ENCODE assay signal across 8 mouse cellular contexts in genomic region chr17:36997033-36997735, GRCm38 (mm10). TPM values are rescaled to one million over a fixed set of nuclear protein-coding genes. Genes with fewer than 3 reads are reported as not detected.
A peak's percentile ranks its signal among the peaks of the same experiment; 100 is the strongest.
DNase-seq lines count a peak whose midpoint lies in the region; ATAC-seq and TF ChIP-seq lines count a peak whose summit lies in the region.
"Had no signal": no experiment of that assay in that cellular context is flagged by ENCODE, and none has a peak within 500 bp of the region (broad histone marks: within the 10 kb centered on the region; RNA-seq: fewer than 3 reads in every experiment).

No protein-coding gene starts in this region.

- H3K9ac ChIP-seq in forebrain, embryonic 14.5 days (ENCODE audit: low read length): no peak overlapping the region
- H3K9ac ChIP-seq in midbrain, embryonic 14.5 days (replicated peaks; ENCODE audit: low read length): no peak overlapping the region
- H3K9ac ChIP-seq in stomach, embryonic 14.5 days (replicated peaks; ENCODE audit: low read depth, low read length): no peak overlapping the region

- H3K4me2 ChIP-seq in forebrain, embryonic 14.5 days (ENCODE audit: low read length): no peak overlapping the region
- H3K4me2 ChIP-seq in midbrain, embryonic 14.5 days (ENCODE audit: low read length): no peak overlapping the region
- no peak overlapping the region for H3K4me2 ChIP-seq in stomach, embryonic 14.5 days (replicated peaks; ENCODE audit: low read depth, low read length)

- H3K4me1 ChIP-seq in bone marrow macrophage, adult 2 months (ENCODE audit: control insufficient read depth, insufficient read depth, low read length): peaks cover 3% of the 10 kb centered on the region
- no peaks in the 10 kb centered on the region for H3K4me1 ChIP-seq in forebrain, embryonic 14.5 days (ENCODE audit: control insufficient read depth, insufficient read depth, low read length)
- no peaks in the 10 kb centered on the region for H3K4me1 ChIP-seq in midbrain, embryonic 14.5 days (ENCODE audit: control insufficient read depth, insufficient read depth, low read length)
- no peaks in the 10 kb centered on the region for H3K4me1 ChIP-seq in stomach, embryonic 14.5 days (ENCODE audit: control insufficient read depth, insufficient read depth, low read length)

- 0 out of 2 replicates have a peak, but pooled peaks have one; percentile 37 for ATAC-seq in forebrain, embryonic 14.5 days
- ATAC-seq in midbrain, embryonic 14.5 days (ENCODE audit: low FRiP score, low TSS enrichment): no peak
- 0 out of 2 replicates have a peak, but pooled peaks have one; percentile 18 for ATAC-seq in stomach, embryonic 14.5 days (ENCODE audit: insufficient number of reproducible peaks, insufficient read depth, low FRiP score, low read depth)

- no peak overlapping the region for H3K27ac ChIP-seq in bone marrow macrophage, adult 2 months (ENCODE audit: insufficient read depth, low read depth, low read length)
- no peak overlapping the region for H3K27ac ChIP-seq in forebrain, embryonic 14.5 days (ENCODE audit: low read depth, low read length)
- no peak overlapping the region for H3K27ac ChIP-seq in midbrain, embryonic 14.5 days (replicated peaks; ENCODE audit: low read depth, low read length)
- no peak overlapping the region for H3K27ac ChIP-seq in stomach, embryonic 14.5 days (ENCODE audit: low read length)
- H3K27ac ChIP-seq: macrophage had no signal

- 32% methylated on average over 7 of the region's 7 CpGs for WGBS in forebrain, embryonic 14.5 days
- WGBS in midbrain, embryonic 14.5 days: 28% methylated on average over 7 of the region's 7 CpGs
- WGBS in stomach, embryonic 14.5 days: 24% methylated on average over 7 of the region's 7 CpGs

- H3K9me3 ChIP-seq in forebrain, embryonic 14.5 days (replicated peaks; ENCODE audit: control insufficient read depth, low read length): no peaks in the 10 kb centered on the region
- H3K9me3 ChIP-seq in midbrain, embryonic 14.5 days (ENCODE audit: control insufficient read depth, low read length): no peaks in the 10 kb centered on the region
- no peaks in the 10 kb centered on the region for H3K9me3 ChIP-seq in stomach, embryonic 14.5 days (ENCODE audit: control insufficient read depth, low read depth, low read length)

- no peaks in the 10 kb centered on the region for H3K27me3 ChIP-seq in forebrain, embryonic 14.5 days (replicated peaks; ENCODE audit: control insufficient read depth, insufficient read depth, low read length)
- H3K27me3 ChIP-seq in midbrain, embryonic 14.5 days (ENCODE audit: control insufficient read depth, insufficient read depth, low read length): no peaks in the 10 kb centered on the region
- H3K27me3 ChIP-seq in stomach, embryonic 14.5 days (ENCODE audit: control insufficient read depth, insufficient read depth, low read length): no peaks in the 10 kb centered on the region

- TF ChIP-seq CTCF in bone marrow macrophage, adult 2 months (IDR thresholded peaks at IDR 0.05; ENCODE audit: low read depth, low read length): peak; percentile 81

- H3K4me3 ChIP-seq in bone marrow macrophage, adult 2 months (ENCODE audit: insufficient read depth, low read length): no peak overlapping the region
- no peak overlapping the region for H3K4me3 ChIP-seq in forebrain, embryonic 14.5 days (ENCODE audit: low read depth, low read length)
- H3K4me3 ChIP-seq in midbrain, embryonic 14.5 days (replicated peaks; ENCODE audit: low read depth, low read length): no peak overlapping the region
- no peak overlapping the region for H3K4me3 ChIP-seq in stomach, embryonic 14.5 days (ENCODE audit: low read depth, low read length)

- no peaks in the 10 kb centered on the region for H3K36me3 ChIP-seq in forebrain, embryonic 14.5 days (ENCODE audit: control insufficient read depth, insufficient read depth, low read length)
- H3K36me3 ChIP-seq in midbrain, embryonic 14.5 days (ENCODE audit: control insufficient read depth, insufficient read depth, low read length): no peaks in the 10 kb centered on the region
- no peaks in the 10 kb centered on the region for H3K36me3 ChIP-seq in stomach, embryonic 14.5 days (ENCODE audit: control insufficient read depth, insufficient read depth, low read length)

- TF ChIP-seq POLR2A in bone marrow macrophage, adult 2 months (IDR thresholded peaks at IDR 0.05; ENCODE audit: borderline replicate concordance, low read depth, low read length): no peak

- peak; percentile 87 for DNase-seq in MN1 (ENCODE audit: low spot score)
- DNase-seq in forebrain, embryonic 14.5 days (ENCODE audit: low spot score): peak; percentile 82
- DNase-seq in induced T-regulatory cell, adult 2 months (ENCODE audit: low read depth): peak; percentile 82
- DNase-seq in left cerebral cortex, adult 18-20 months (ENCODE audit: low spot score in 2 of 2): peak; percentile 73 to 88
- DNase-seq in midbrain, embryonic 14.5 days: peak; percentile 91

RNA-seq across cellular contexts. Expression of gene Zfp57, which starts 3.8 kb away (rescaled TPM):
- not detected in 2 replicates for polyA plus RNA-seq in bone marrow macrophage, adult 2 months (2012; ENCODE audit: insufficient read depth, insufficient read length, missing spikeins)
- polyA plus RNA-seq in forebrain, embryonic 14.5 days (2014; fragmentation: Nextera tagmentation; extraction: Ambion mirVana): 199 and 268 TPM in 2 replicates
- 10 to 100 TPM; 12.2 to 12.3 TPM for total RNA-seq in left cerebral cortex, adult 18-20 months (2021)
- 283 and 301 TPM in 2 replicates for polyA plus RNA-seq in midbrain, embryonic 14.5 days (2014; fragmentation: Nextera tagmentation; extraction: Ambion mirVana)
- 77.8 and 82.1 TPM in 2 replicates for polyA plus RNA-seq in stomach, embryonic 14.5 days (2014; fragmentation: Nextera tagmentation; extraction: Ambion mirVana)
- polyA plus RNA-seq: macrophage had no signal

RNA-seq across cellular contexts. Expression of gene H2-M5, which starts 7.8 kb away (rescaled TPM):
- 0.69 and 1.0 TPM in 2 replicates for polyA plus RNA-seq in bone marrow macrophage, adult 2 months (2012; ENCODE audit: insufficient read depth, insufficient read length, missing spikeins)
- polyA plus RNA-seq in forebrain, embryonic 14.5 days (2014; fragmentation: Nextera tagmentation; extraction: Ambion mirVana): 0.77 and 1.0 TPM in 2 replicates
- 1 to 10 TPM; 1.1 to 1.4 TPM for total RNA-seq in left cerebral cortex, adult 18-20 months (2021)
- 1.8 and 2.0 TPM in 2 replicates for polyA plus RNA-seq in midbrain, embryonic 14.5 days (2014; fragmentation: Nextera tagmentation; extraction: Ambion mirVana)
- 0.49 and 0.74 TPM in 2 replicates for polyA plus RNA-seq in stomach, embryonic 14.5 days (2014; fragmentation: Nextera tagmentation; extraction: Ambion mirVana)
- polyA plus RNA-seq: macrophage had no signal

RNA-seq across cellular contexts. Expression of gene 2410137M14Rik, which starts 16.1 kb away (rescaled TPM):
- polyA plus RNA-seq in bone marrow macrophage, adult 2 months (2012; ENCODE audit: insufficient read depth, insufficient read length, missing spikeins): not detected in 2 replicates
- 0.35 TPM in 1 of 2 replicates, not detected in the other for polyA plus RNA-seq in forebrain, embryonic 14.5 days (2014; fragmentation: Nextera tagmentation; extraction: Ambion mirVana)
- total RNA-seq in left cerebral cortex, adult 18-20 months (2021): under 1 TPM; 0.40 to 0.58 TPM
- polyA plus RNA-seq in midbrain, embryonic 14.5 days (2014; fragmentation: Nextera tagmentation; extraction: Ambion mirVana): 0.32 and 0.76 TPM in 2 replicates
- polyA plus RNA-seq in stomach, embryonic 14.5 days (2014; fragmentation: Nextera tagmentation; extraction: Ambion mirVana): not detected in 2 replicates
- polyA plus RNA-seq: macrophage had no signal

RNA-seq across cellular contexts. Expression of gene Mog, which starts 26.0 kb away (rescaled TPM):
- not detected in 2 replicates for polyA plus RNA-seq in bone marrow macrophage, adult 2 months (2012; ENCODE audit: insufficient read depth, insufficient read length, missing spikeins)
- 0.98 and 1.4 TPM in 2 replicates for polyA plus RNA-seq in forebrain, embryonic 14.5 days (2014; fragmentation: Nextera tagmentation; extraction: Ambion mirVana)
- 10 to 100 TPM; 21.3 to 24.8 TPM for total RNA-seq in left cerebral cortex, adult 18-20 months (2021)
- 1.9 and 2.2 TPM in 2 replicates for polyA plus RNA-seq in midbrain, embryonic 14.5 days (2014; fragmentation: Nextera tagmentation; extraction: Ambion mirVana)
- polyA plus RNA-seq in stomach, embryonic 14.5 days (2014; fragmentation: Nextera tagmentation; extraction: Ambion mirVana): 0.19 and 0.20 TPM in 2 replicates
- polyA plus RNA-seq: macrophage had no signal

RNA-seq across cellular contexts. Expression of gene Znrd1as, which starts 38.8 kb away (rescaled TPM):
- polyA plus RNA-seq in bone marrow macrophage, adult 2 months (2012; ENCODE audit: insufficient read depth, insufficient read length, missing spikeins): 7.9 and 10.4 TPM in 2 replicates
- polyA plus RNA-seq in forebrain, embryonic 14.5 days (2014; fragmentation: Nextera tagmentation; extraction: Ambion mirVana): 5.5 and 6.3 TPM in 2 replicates
- total RNA-seq in left cerebral cortex, adult 18-20 months (2021): 1 to 10 TPM; 5.5 to 6.6 TPM
- polyA plus RNA-seq in midbrain, embryonic 14.5 days (2014; fragmentation: Nextera tagmentation; extraction: Ambion mirVana): 2.9 and 6.1 TPM in 2 replicates
- 6.8 and 8.1 TPM in 2 replicates for polyA plus RNA-seq in stomach, embryonic 14.5 days (2014; fragmentation: Nextera tagmentation; extraction: Ambion mirVana)

Comparison
In these comparisons a context has a peak if more than half of its experiments do, and no peak if none do; other contexts are left out.
1. RNA of gene Zfp57, which starts 3.8 kb away (polyA plus RNA-seq): 283 to 301 TPM in midbrain, embryonic 14.5 days, 199 to 268 TPM in forebrain, embryonic 14.5 days and 77.8 to 82.1 TPM in stomach, embryonic 14.5 days; not detected in bone marrow macrophage, adult 2 months; every median in the first group is over 10 times any median in the second.
2. Peak in every context shown above with its lines, with median percentiles within 50 percentile points of each other: DNase-seq.